In genomic region chr3:97262235-97262634, GRCm38 (mm10) we compare ENCODE assay signal across 18 mouse cellular contexts. TPM values are rescaled to one million over a fixed set of nuclear protein-coding genes. Genes with fewer than 3 reads are reported as not detected.
DNase-seq lines count a peak whose midpoint lies in the region; ATAC-seq and TF ChIP-seq lines count a peak whose summit lies in the region.
"Had no signal": no experiment of that assay in that cellular context is flagged by ENCODE, and none has a peak within 500 bp of the region (broad histone marks: within the 10 kb centered on the region; RNA-seq: fewer than 3 reads in every experiment).

No protein-coding gene starts in this region.

- peak; percentile 23; the same call in 1 of the 2 replicates for TF ChIP-seq CTCF in intestine, postnatal 0 days (IDR thresholded peaks at IDR 0.05; ENCODE audit: low read depth)
- TF ChIP-seq CTCF in lung, postnatal 0 days (IDR thresholded peaks at IDR 0.05) = peak; percentile 17; the same call in 1 of the 2 replicates
- TF ChIP-seq CTCF in Patski (IDR thresholded peaks at IDR 0.05) = peak; percentile 57

- 100% methylated on average over 1 of the region's 1 CpGs for WGBS in intestine, postnatal 0 days
- WGBS in intestine, embryonic 15.5 days = 93% methylated on average over 1 of the region's 1 CpGs
- 96% methylated on average over 1 of the region's 1 CpGs for WGBS in lung, postnatal 0 days
- 89% methylated on average over 1 of the region's 1 CpGs for WGBS in forebrain, embryonic 11.5 days

- no peak overlapping the region for H3K4me2 ChIP-seq in intestine, postnatal 0 days (replicated peaks; ENCODE audit: low read depth)
- no peak overlapping the region for H3K4me2 ChIP-seq in intestine, embryonic 15.5 days (replicated peaks)
- H3K4me2 ChIP-seq in lung, postnatal 0 days (replicated peaks; ENCODE audit: low read depth, low read length) = no peak overlapping the region
- no peak overlapping the region for H3K4me2 ChIP-seq in forebrain, embryonic 11.5 days (ENCODE audit: low read depth, low read length, severe bottlenecking)
- H3K4me2 ChIP-seq: limb, embryonic 15.5 days; midbrain, embryonic 15.5 days had no signal

- no peak for DNase-seq in lung, postnatal 0 days (ENCODE audit: low spot score)
- no peak for DNase-seq in lung, adult 18-20 months
- no peak for DNase-seq in Patski (ENCODE audit: low read depth, low spot score)
- peak; percentile 45 for DNase-seq in testis, postnatal 10 days (ENCODE audit: low spot score)
- no peak for DNase-seq in forebrain, embryonic 11.5 days (ENCODE audit: low spot score)
- DNase-seq: adrenal gland, postnatal 14 days; cerebellum, adult 2 months; kidney, postnatal 25 days; lung, postnatal 10 days had no signal

- no peak overlapping the region for H3K9ac ChIP-seq in intestine, postnatal 0 days (ENCODE audit: low read depth, low read length)
- no peak overlapping the region for H3K9ac ChIP-seq in intestine, embryonic 15.5 days
- no peak overlapping the region for H3K9ac ChIP-seq in lung, postnatal 0 days (replicated peaks; ENCODE audit: low read depth)
- H3K9ac ChIP-seq in forebrain, embryonic 11.5 days (ENCODE audit: low read length) = no peak overlapping the region
- H3K9ac ChIP-seq: limb, embryonic 15.5 days; midbrain, embryonic 15.5 days had no signal

- no peaks in the 10 kb centered on the region for H3K27me3 ChIP-seq in intestine, postnatal 0 days (replicated peaks; ENCODE audit: control insufficient read depth, insufficient read depth, low read length)
- H3K27me3 ChIP-seq in intestine, embryonic 15.5 days (replicated peaks) = no peaks in the 10 kb centered on the region
- H3K27me3 ChIP-seq in lung, postnatal 0 days (replicated peaks; ENCODE audit: insufficient read depth, low read length) = no peaks in the 10 kb centered on the region
- no peaks in the 10 kb centered on the region for H3K27me3 ChIP-seq in Patski
- no peaks in the 10 kb centered on the region for H3K27me3 ChIP-seq in forebrain, embryonic 11.5 days (ENCODE audit: control insufficient read depth, insufficient read depth, low read length)
- H3K27me3 ChIP-seq: limb, embryonic 15.5 days; midbrain, embryonic 15.5 days had no signal

- CTCF ChIA-PET in Patski (lab: Charles Lee) = no interaction called here

- no peak overlapping the region for H3K27ac ChIP-seq in intestine, postnatal 0 days (ENCODE audit: low read depth, low read length)
- no peak overlapping the region for H3K27ac ChIP-seq in intestine, embryonic 15.5 days
- H3K27ac ChIP-seq in lung, postnatal 0 days (ENCODE audit: low read length) = no peak overlapping the region
- H3K27ac ChIP-seq in forebrain, embryonic 11.5 days (ENCODE audit: low read depth, low read length) = no peak overlapping the region
- H3K27ac ChIP-seq: hindbrain, embryonic 10.5 days; limb, embryonic 15.5 days; midbrain, embryonic 15.5 days had no signal

- in situ Hi-C loops in Patski (cut with MboI; ENCODE audit: low pct_unique_long_range_greater_than_20kb) = no loop called here

- H3K4me1 ChIP-seq in intestine, postnatal 0 days (replicated peaks; ENCODE audit: control insufficient read depth, insufficient read depth, low read length) = no peaks in the 10 kb centered on the region
- no peaks in the 10 kb centered on the region for H3K4me1 ChIP-seq in intestine, embryonic 15.5 days (replicated peaks)
- H3K4me1 ChIP-seq in lung, postnatal 0 days (ENCODE audit: insufficient read depth, low read depth, low read length) = no peaks in the 10 kb centered on the region
- H3K4me1 ChIP-seq in forebrain, embryonic 11.5 days (replicated peaks; ENCODE audit: control insufficient read depth, insufficient read depth, low read length) = no peaks in the 10 kb centered on the region
- H3K4me1 ChIP-seq: hindbrain, embryonic 10.5 days; limb, embryonic 15.5 days had no signal

- ATAC-seq in intestine, postnatal 0 days = no peak
- no peak for ATAC-seq in intestine, embryonic 15.5 days
- no peak for ATAC-seq in lung, postnatal 0 days
- ATAC-seq in Patski = no peak
- ATAC-seq in forebrain, embryonic 11.5 days (replicated peaks; ENCODE audit: low FRiP score) = no peak
- ATAC-seq in megakaryocyte-erythroid progenitor cell, adult 5-6 weeks (replicated peaks; ENCODE audit: low FRiP score, low TSS enrichment, poor library complexity, severe bottlenecking) = no peak
- ATAC-seq: forebrain, embryonic 16.5 days; intestine, embryonic 16.5 days; midbrain, embryonic 15.5 days had no signal

- no peak for TF ChIP-seq EP300 in lung, postnatal 0 days (IDR thresholded peaks at IDR 0.05)

- POLR2A ChIA-PET in Patski (lab: Charles Lee) = no interaction called here

- no peak overlapping the region for H3K4me3 ChIP-seq in intestine, postnatal 0 days (ENCODE audit: low read depth, low read length)
- no peak overlapping the region for H3K4me3 ChIP-seq in intestine, embryonic 15.5 days (replicated peaks)
- H3K4me3 ChIP-seq in lung, postnatal 0 days (ENCODE audit: low read depth, low read length) = no peak overlapping the region
- H3K4me3 ChIP-seq in forebrain, embryonic 11.5 days (ENCODE audit: low read depth, low read length) = no peak overlapping the region
- H3K4me3 ChIP-seq: erythroblast, embryonic 14.5 days; hindbrain, embryonic 10.5 days; limb, embryonic 15.5 days; midbrain, embryonic 15.5 days had no signal

- no peaks in the 10 kb centered on the region for H3K36me3 ChIP-seq in intestine, postnatal 0 days (ENCODE audit: control insufficient read depth, insufficient read depth)
- H3K36me3 ChIP-seq in intestine, embryonic 15.5 days = no peaks in the 10 kb centered on the region
- H3K36me3 ChIP-seq in lung, postnatal 0 days (ENCODE audit: insufficient read depth, low read length) = no peaks in the 10 kb centered on the region
- H3K36me3 ChIP-seq in forebrain, embryonic 11.5 days (ENCODE audit: control insufficient read depth, insufficient read depth, low read length) = no peaks in the 10 kb centered on the region; the same call in 1 of the 2 replicates
- H3K36me3 ChIP-seq: limb, embryonic 15.5 days; midbrain, embryonic 15.5 days had no signal

- H3K9me3 ChIP-seq in intestine, postnatal 0 days (ENCODE audit: control insufficient read depth) = 0 out of 2 replicates have a peak, but pooled peaks cover 6% of the 10 kb centered on the region
- no peaks in the 10 kb centered on the region for H3K9me3 ChIP-seq in intestine, embryonic 15.5 days
- no peaks in the 10 kb centered on the region for H3K9me3 ChIP-seq in lung, postnatal 0 days (ENCODE audit: low read length)
- H3K9me3 ChIP-seq in forebrain, embryonic 11.5 days (ENCODE audit: control insufficient read depth, low read length) = peaks cover 5% of the 10 kb centered on the region; the same call in 1 of the 2 replicates
- H3K9me3 ChIP-seq: limb, embryonic 15.5 days; midbrain, embryonic 15.5 days had no signal

RNA-seq across cellular contexts. Expression of gene Bcl9, which starts 35.5 kb away (rescaled TPM):
- polyA plus RNA-seq in intestine, postnatal 0 days (2015; fragmentation: Nextera tagmentation; extraction: Ambion mirVana) = 21.2 and 26.7 TPM in 2 replicates
- polyA plus RNA-seq in intestine, embryonic 15.5 days (2015; fragmentation: Nextera tagmentation; extraction: Ambion mirVana) = 46.2 and 47.0 TPM in 2 replicates
- 26.6 and 27.1 TPM in 2 replicates for polyA plus RNA-seq in lung, postnatal 0 days (2015; fragmentation: Nextera tagmentation; extraction: Ambion mirVana)
- 37.5 TPM for polyA plus RNA-seq in Patski (2021)
- 81.8 and 82.1 TPM in 2 replicates for polyA plus RNA-seq in forebrain, embryonic 11.5 days (2014; fragmentation: Nextera tagmentation; extraction: Ambion mirVana)
- 5.4 and 13.9 TPM in 2 replicates for total RNA-seq in megakaryocyte-erythroid progenitor cell, adult 5-6 weeks (2014; fragmentation: Nextera tagmentation)
- total RNA-seq in megakaryocyte-erythroid progenitor cell, adult 5-6 weeks (2017) = 0.66 and 1.5 TPM in 2 replicates
